Mouse (Mus musculus) spleen, adult 12 weeks (tissue): ENCODE measurements around the gene 4931400O07Rik.

ENCODE experiments used
- DNase-seq: peaks from one replicate; pipeline ENCODE4 v3.0.0; 2022; ENCODE audit warnings: low spot score

4931400O07Rik gene

GRCm38 (mm10) chrX:62467691-62468090 is at the start of gene 4931400O07Rik:
Gene 4931400O07Rik, plus strand, starts transcription at chrX:62467991.
- no peak for DNase-seq
